17 mouse cellular contexts compared by ENCODE assay signal in genomic region chr6:57607999-57608398, GRCm38 (mm10).
"Had no signal": no experiment of that assay in that cellular context is flagged by ENCODE, and none has a peak within 500 bp of the region (broad histone marks: within the 10 kb centered on the region; RNA-seq: fewer than 3 reads in every experiment).

No protein-coding gene starts in this region.

- ATAC-seq: hindbrain, postnatal 0 days; intestine, embryonic 16.5 days; liver, embryonic 12.5 days had no signal

- DNase-seq: gastrocnemius, postnatal 14 days; gastrocnemius, postnatal 36 days; heart, adult 11 months; heart, adult 2 months; heart, postnatal 14 days; heart, postnatal 36 days; kidney, adult 11 months; kidney, adult 2 months; kidney, adult 9 months; kidney, postnatal 14 days; kidney, postnatal 36 days; layer of hippocampus, adult 9-11 months; layer of hippocampus, postnatal 36 days; left cerebral cortex, postnatal 4 days had no signal
